Mouse (Mus musculus) G1E (cell line): ENCODE measurements at regions not wholly inside any gene's neighbourhood (a gene's known extent, or its start where the extent isn't known, plus 50 kb on each side); places are given as distances from the start of the nearest gene placed in this dataset.

Experiments
- ATAC-seq: 2 replicates; pipeline ENCODE4 v1.8.0; 2016; ENCODE audit warnings: mild to moderate bottlenecking; ENCODE audit not compliant: insufficient number of reproducible peaks, poor library complexity, low FRiP score, severe bottlenecking; ENCODE audit errors: extremely low read depth
- DNase-seq: peaks from one replicate; pipeline ENCODE4 v3.0.0; 2012; ENCODE audit warnings: low spot score
- H3K27me3 ChIP-seq: 2 replicates; pipeline ENCODE4 v1.6.1; 2012; ENCODE audit warnings: mild to moderate bottlenecking, low read length, inconsistent platforms; ENCODE audit not compliant: insufficient read depth
- H3K36me3 ChIP-seq: replicated peaks from 2 replicates; pipeline ENCODE3; 2012; ENCODE audit warnings: mild to moderate bottlenecking, inconsistent platforms
- H3K4me1 ChIP-seq: 2 replicates; pipeline ENCODE4 v1.6.1; 2012; ENCODE audit warnings: low read depth, low read length, inconsistent platforms, mixed read lengths; ENCODE audit not compliant: insufficient read depth
- H3K4me3 ChIP-seq: 2 replicates; pipeline ENCODE4 v1.5.1; 2012; ENCODE audit warnings: low read depth, mild to moderate bottlenecking, inconsistent platforms, low read length, moderate library complexity, mixed read lengths
- H3K9me3 ChIP-seq: replicated peaks from 2 replicates; pipeline ENCODE4 v1.6.1; 2012; ENCODE audit warnings: inconsistent platforms
- CTCF ChIP-seq: IDR thresholded peaks from 2 replicates; pipeline ENCODE4 v1.5.1; 2012; ENCODE audit warnings: low read depth, low read length, inconsistent platforms, mixed read lengths
- GATA1 ChIP-seq: IDR thresholded peaks from 2 replicates; pipeline ENCODE4 v1.6.1; 2012; ENCODE audit warnings: borderline replicate concordance, low read length, inconsistent platforms, mixed read lengths
- GATA2 ChIP-seq: IDR thresholded peaks from 2 replicates; pipeline ENCODE4 v1.6.1; 2012; ENCODE audit warnings: low read depth, low read length, inconsistent platforms, borderline replicate concordance
- POLR2AphosphoS5 ChIP-seq: IDR thresholded peaks from 2 replicates; pipeline ENCODE4 v1.6.1; 2012; ENCODE audit warnings: low read depth, low read length, inconsistent platforms; ENCODE audit not compliant: insufficient replicate concordance
- TAL1 ChIP-seq: conservative IDR thresholded peaks from 2 replicates; pipeline ENCODE4 v1.6.1; 2012; ENCODE audit warnings: low read depth, low read length, inconsistent platforms, mixed read lengths

DNA sequence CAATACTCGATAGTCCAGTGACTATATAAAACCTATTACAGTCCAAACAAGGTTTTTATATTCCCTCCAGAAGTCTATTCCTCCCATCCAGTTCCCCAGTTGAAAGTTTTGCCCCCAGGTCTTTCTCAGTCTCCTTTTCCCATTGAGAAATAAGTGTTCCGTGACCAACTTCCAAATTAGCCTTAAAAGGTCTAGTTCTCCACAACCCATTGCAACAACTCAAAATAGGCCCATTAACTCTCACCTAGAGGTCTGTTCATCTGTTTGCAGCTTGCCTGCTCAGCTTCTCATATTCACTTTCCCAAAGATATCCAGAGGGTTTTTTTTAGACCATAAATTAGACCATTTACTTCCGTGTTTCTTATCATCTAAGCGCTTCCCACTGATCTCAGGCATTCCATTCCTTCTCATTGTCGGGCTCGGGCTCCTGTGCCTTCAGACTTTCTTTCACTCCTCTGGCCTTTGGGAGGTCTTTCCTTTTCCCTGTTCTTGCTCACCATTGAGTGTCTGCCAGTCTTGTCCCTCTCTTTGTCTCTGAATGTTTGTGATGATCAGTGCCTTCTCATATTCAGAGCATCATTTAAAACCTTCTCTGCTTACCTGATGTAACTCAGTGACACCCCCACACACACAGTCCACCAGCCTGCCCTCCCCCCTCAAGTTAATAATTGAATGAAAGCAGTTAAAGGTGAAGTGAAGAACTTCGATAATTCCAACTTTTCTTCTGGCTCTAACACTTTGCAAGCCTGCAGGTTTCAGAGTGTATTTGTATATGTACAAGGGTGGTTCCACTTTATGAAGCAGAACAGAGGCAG lies 97.5 kb upstream of the Lpp start:
- no peaks in the 10 kb centered on the region for H3K27me3 ChIP-seq
- no peaks in the 10 kb centered on the region for H3K4me1 ChIP-seq
- H3K36me3 ChIP-seq, result no peaks in the 10 kb centered on the region
- H3K9me3 ChIP-seq, result peaks cover 4% of the 10 kb centered on the region; the same call in 1 of the 2 replicates
- no peak for TF ChIP-seq GATA1
- TF ChIP-seq CTCF, result no peak
- TF ChIP-seq GATA2, result no peak
- TF ChIP-seq TAL1, result no peak
- no peak for TF ChIP-seq POLR2AphosphoS5
- no peak overlapping the region for H3K4me3 ChIP-seq
- DNase-seq (no peak), ATAC-seq (no peak)

DNA sequence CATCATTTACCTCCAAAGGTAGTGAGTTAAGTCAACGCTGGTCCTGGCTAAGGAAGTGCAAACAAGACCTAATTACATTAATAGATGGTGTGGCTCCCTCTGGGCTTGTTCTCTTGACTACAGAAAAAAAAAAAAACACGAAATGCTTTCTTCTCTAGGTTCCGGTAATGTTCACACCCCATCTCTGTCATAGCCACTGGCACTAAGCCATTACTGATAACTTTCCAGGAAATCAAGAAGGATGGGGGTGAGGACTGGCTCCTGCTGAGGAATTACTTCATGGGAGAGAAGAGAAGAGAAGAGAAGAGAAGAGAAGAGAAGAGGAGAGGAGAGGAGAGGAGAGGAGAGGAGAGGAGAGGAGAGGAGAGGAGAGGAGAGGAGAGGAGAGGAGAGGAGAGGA lies 109.1 kb upstream of the Lpp start:
- no peak for TF ChIP-seq GATA1
- no peak for TF ChIP-seq TAL1
- TF ChIP-seq GATA2, result no peak
- TF ChIP-seq POLR2AphosphoS5, result no peak
- no peak for TF ChIP-seq CTCF
- H3K4me1 ChIP-seq, result no peaks in the 10 kb centered on the region
- no peak for ATAC-seq
- H3K36me3 ChIP-seq, result no peaks in the 10 kb centered on the region
- peaks cover 20% of the 10 kb centered on the region for H3K9me3 ChIP-seq
- DNase-seq, result no peak
- H3K4me3 ChIP-seq, result no peak overlapping the region
- no peaks in the 10 kb centered on the region for H3K27me3 ChIP-seq

DNA sequence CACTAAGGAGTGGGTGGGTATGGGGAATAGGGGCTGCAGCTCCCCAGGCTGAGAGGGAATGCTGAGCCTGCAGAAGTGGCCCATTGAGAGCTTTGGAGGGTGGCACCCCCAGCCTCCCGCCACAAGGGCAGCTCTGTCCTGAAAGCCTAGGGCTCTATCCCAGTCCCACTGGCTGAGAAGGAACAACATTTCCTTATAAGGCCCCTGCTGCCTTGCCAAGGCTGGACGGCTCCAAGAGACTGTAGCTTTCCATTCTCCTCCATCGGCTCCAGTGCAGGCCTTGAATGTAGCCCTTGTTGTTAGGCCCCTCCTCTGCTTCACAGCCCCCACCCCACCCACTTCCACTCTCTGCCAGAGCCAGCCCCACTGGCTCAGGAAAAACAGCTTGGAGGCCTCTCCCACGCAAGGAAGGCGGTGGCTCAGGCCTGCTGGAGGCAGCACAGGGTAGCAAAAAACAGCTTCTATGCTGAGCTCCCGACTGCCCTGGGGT lies 111.1 kb upstream of the Lpp start:
- H3K4me3 ChIP-seq, result no peak overlapping the region
- DNase-seq (no peak), ATAC-seq (no peak)
- TF ChIP-seq CTCF (no peak), GATA2 (no peak), TAL1 (no peak), POLR2AphosphoS5 (no peak), GATA1 (no peak)
- H3K27me3 ChIP-seq, result no peaks in the 10 kb centered on the region
- H3K9me3 ChIP-seq, result peaks cover 24% of the 10 kb centered on the region
- H3K4me1 ChIP-seq, result no peaks in the 10 kb centered on the region
- no peaks in the 10 kb centered on the region for H3K36me3 ChIP-seq

DNA sequence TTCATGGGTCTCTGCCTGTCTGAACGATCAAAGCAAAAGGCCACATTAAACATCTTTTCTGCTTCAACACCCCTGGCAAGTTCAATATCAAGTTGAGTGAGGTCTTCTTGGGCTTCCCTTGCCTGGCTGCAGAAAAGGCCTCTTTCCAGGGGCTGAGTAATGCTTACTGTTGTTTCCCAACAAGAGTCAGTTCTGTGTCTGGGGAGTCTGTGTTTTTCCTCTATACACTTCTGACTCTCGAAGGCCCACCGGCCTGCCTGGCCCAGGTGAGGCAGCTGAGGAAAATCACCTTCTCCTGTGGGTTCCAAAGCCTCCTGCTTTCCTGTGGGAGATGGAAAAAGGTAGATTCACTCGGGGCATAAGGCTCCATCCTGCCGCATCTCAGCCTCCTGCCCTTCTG lies 111.7 kb upstream of the Lpp start:
- Histone ChIP-seq H3K4me3 (no peak overlapping the region), H3K27me3 (no peaks in the 10 kb centered on the region), H3K9me3 (peaks cover 28% of the 10 kb centered on the region), H3K4me1 (no peaks in the 10 kb centered on the region), H3K36me3 (no peaks in the 10 kb centered on the region)
- DNase-seq, result no peak
- ATAC-seq, result no peak
- TF ChIP-seq CTCF (no peak), POLR2AphosphoS5 (no peak), GATA2 (no peak), GATA1 (no peak), TAL1 (no peak)

DNA sequence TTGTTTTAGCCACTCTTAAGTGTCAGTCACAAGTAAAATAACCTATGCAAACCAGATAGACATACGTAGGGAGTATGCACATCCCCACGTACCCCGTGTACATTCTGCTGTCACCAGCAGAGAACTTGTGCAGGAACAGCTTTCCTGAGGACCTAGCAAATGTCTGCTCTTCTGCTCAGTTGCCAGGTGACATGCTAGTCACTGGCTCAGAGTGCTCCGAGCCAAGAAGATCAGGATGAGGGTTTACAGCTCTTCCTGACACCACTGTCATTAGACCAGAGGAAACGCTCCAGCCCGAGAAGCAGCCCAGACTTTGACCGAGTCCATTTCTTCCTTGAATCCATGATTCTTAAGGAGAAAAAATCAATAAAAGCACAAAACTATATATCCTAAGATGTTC lies 115.5 kb upstream of the Lpp start:
- DNase-seq, result no peak
- TF ChIP-seq TAL1, result no peak
- ATAC-seq, result no peak
- no peaks in the 10 kb centered on the region for H3K4me1 ChIP-seq
- H3K27me3 ChIP-seq, result no peaks in the 10 kb centered on the region
- H3K9me3 ChIP-seq, result peaks cover 39% of the 10 kb centered on the region
- no peaks in the 10 kb centered on the region for H3K36me3 ChIP-seq
- no peak overlapping the region for H3K4me3 ChIP-seq

DNA sequence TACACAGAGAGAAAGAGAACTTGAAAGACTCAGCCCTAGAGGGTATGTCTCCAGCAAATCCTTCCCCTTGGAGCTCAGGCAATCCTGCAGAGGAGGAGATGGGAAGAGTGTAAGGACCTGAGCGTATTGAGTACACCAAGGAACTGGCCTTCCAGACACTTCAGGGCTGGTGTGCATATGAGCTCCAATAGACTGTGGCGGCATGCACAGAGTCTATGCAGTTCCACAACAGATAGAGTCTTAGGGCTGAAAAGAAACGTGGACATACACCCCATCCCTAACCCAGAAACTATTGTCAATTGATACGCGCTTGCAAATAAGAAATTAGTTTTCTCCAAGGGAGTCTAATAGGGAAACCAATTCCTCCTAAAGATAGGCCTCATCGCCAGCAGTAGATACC lies 130.6 kb upstream of the Lpp start:
- ATAC-seq (no peak), DNase-seq (no peak)
- Histone ChIP-seq H3K27me3 (no peaks in the 10 kb centered on the region), H3K36me3 (no peaks in the 10 kb centered on the region), H3K9me3 (peaks cover 6% of the 10 kb centered on the region), H3K4me3 (no peak overlapping the region), H3K4me1 (no peaks in the 10 kb centered on the region)
- no peak for TF ChIP-seq TAL1
- no peak for TF ChIP-seq POLR2AphosphoS5
- no peak for TF ChIP-seq GATA1
- TF ChIP-seq CTCF, result no peak
- TF ChIP-seq GATA2, result no peak
